Mouse (Mus musculus): ENCODE measurements around the gene Zfp277.

- TF ChIP-seq CTCF (IDR thresholded peaks at IDR 0.05; ENCODE audit: low read depth), result no peak
- TF ChIP-seq EP300 (optimal IDR thresholded peaks at IDR 0.05), result no peak
Observed at GRCm38 (mm10) chr12:40280596-40281325, 164.9 kb downstream of the Zfp277 start.
